Mouse (Mus musculus) mouse trophoblast stem cell (cell line): ENCODE results near the gene Mat2a.

ENCODE experiments used
- in situ Hi-C, 2 experiments: fragments of 300-500 bp; cut with MseI, MboI; formaldehyde crosslinking; loops; 2 replicates in 1 of 2; 3 replicates in 1 of 2; pipeline ENCODE4 v1.15.1; 2025

The Mat2a gene

DNA sequence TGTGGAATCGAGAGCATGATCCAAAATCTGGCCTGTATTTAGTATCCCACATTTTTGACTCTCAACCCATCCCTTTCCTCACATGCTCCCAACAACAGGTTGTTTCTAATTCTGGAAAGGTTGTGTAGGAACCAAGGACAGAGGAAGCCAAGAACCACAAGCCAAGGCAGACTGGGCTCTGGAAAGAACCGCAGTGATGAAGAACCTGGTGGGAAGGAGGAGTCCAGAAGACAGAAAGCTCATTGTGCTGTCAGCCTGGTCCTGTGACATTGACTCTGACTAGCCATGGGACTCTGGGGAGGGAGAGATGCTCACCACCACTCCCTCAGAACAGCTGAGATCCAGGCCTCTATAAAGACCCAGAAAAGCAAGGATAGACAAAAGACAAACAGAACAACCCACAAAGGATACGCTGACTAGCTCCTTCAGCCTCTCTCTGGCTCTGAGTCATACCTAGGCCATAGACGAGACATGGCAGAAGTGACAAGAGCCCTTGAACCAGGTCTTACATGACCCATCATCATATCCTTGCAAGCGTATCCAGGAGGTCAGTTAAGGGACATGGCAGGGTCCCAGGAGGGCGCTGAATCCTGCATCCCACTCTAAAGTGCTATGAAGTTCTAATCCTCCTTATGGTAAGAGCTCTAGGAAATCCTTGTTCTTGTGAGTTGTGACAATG, 56.1 kb downstream of the Mat2a start:
- in situ Hi-C loops: no loop called here
